Mouse (Mus musculus): ENCODE measurements around the gene Acta1.

DNA sequence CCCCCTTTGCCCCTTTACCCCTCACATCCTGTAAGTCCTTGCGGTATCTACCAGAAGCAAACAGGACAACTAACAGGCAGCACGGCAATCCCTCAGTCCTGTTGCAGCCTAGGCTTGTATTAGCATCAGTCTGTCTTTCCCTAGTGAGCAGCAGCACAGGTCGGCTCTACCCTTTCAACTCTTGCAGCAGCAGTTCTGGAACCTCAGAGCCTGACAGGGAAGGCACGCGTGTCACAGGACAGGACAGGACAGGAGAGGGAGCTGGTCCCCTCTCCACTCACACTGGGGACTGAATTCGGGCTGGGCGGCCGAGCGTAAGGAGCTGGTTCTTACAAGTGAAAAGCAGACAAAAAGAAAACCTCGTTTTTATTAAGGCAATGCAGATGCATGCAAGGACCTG lies 2.2 kb upstream of the Acta1 start:
- no peak for TF ChIP-seq POLR2A (IDR thresholded peaks at IDR 0.05; ENCODE audit: borderline replicate concordance, low read depth, low read length)
- TF ChIP-seq CTCF (IDR thresholded peaks at IDR 0.05; ENCODE audit: low read depth, low read length) = no peak

All from bone marrow macrophage, adult 2 months (primary cell).